Mouse (Mus musculus) fat pad, adult 2 months (tissue): ENCODE data around the gene Dock8.

Source experiments
- DNase-seq: peaks from one replicate; pipeline ENCODE4 v3.0.0-alpha.2; 2011; ENCODE audit warnings: low read depth, low spot score; ENCODE audit errors: extremely low read depth

Gene Dock8

GRCm38 (mm10) chr19:25057826-25058225 is 58.5 kb downstream of the Dock8 start:
- no peak for DNase-seq

GRCm38 (mm10) chr19:25059847-25060364 is 60.6 kb downstream of the Dock8 start:
- peak; percentile 51 for DNase-seq

DNA sequence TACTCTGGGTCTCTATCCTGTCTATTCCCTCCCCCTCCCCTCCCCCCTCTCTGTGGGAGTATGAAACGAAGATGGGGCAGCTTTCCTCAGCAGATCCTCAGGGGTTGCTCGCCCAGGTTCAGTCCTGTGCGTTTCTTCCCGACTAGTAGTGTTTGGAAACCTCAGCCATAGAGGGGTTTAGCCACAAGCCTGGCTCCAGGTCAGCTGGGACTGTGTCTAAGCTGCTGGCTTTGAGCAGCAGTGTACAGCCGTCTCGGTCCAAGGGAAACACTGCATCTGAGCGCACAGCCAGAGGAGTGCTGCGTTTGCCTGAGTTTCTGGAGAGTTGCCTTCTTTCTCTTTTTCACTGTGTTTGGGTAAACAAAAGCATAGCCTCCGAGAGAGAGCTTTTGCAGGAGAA is 61.0 kb downstream of the Dock8 start:
- DNase-seq: peak; percentile 52

DNA sequence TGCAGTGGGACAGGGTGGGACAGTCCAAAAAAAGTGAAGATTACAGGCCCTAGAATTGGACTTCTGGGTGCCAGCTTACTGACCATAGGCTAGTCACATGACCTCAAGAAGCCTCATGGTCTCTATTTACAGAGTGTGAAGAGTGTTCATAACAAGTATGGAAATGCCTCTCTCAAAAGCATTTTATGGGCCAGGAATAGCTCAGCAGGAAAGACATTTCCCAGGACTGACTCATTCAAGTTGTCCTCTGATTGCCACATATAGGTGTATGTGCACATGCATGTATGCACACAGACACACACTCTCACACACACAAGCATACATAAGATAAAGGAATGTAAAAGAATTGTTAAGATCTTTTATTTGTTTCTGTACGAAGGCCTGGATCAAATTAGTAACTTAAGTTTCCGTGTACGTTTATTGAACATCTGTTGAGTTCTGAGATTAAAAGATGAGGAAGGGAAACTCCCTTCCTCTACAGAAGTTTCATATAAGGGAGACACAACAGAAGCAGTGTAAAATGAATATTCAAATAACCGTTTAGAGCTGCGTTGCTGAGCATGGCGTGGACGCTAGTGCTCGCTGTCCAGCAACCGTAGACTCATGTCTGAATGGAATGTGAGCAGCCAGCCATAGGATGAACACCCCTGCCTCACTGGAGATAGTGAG is 63.0 kb downstream of the Dock8 start:
- no peak for DNase-seq

DNA sequence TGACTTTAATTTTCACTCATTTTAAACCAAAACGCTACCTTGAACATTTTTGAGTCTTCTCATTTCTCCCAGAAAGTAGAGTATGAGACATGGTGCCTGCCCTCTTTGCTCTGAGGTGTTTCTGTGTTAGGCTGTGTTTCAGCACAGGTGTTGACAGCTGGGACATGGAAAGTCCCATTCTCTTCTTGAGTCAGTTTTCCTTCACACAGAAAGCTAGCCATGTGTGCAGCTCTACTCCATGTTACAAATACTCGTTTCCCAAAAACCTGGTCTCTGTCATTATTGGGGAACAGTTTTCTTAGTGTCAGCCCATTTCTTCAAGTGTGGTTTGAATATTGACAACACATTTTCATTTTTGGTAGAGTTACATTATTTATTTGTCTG is 63.5 kb downstream of the Dock8 start:
- no peak for DNase-seq

DNA sequence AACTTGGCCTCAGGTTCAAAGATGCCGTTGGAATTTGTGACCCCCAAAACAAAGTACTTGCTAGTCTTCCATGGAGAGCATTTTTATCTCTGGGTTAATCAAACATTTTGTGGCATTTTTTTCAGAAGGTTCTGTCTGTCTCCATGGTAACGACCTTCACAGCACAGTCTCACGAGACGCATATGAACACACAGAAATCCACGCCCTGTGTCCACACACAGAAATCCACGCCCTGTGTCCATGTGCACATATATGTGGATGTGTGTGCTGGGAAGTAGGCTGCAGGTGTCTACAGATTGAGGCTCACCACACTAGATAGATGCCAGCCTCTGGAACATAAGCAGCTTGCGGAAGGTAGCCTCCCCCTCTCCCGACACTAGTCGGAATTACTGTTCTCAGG is 66.9 kb downstream of the Dock8 start:
- no peak for DNase-seq

DNA sequence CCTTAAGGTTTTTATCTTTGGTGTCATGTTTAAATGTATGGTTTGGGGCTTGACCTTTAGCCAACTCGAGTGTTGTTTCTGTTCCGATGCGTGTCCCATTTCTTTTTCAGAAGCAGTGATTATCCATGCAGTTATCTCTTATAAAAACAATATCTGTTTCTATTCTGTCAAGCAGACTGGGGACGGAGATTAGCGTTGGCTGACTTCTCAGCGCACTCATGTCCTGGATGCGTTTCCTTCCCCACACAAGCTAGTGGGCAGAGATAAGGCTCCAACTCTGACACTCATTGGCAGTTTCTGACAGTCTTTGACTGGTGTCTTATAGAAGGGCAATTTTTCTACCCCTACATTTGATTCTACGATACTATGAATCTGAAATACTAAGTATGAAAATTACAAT is 69.2 kb downstream of the Dock8 start:
- DNase-seq: no peak

- DNase-seq: no peak
These were observed 73.2 kb downstream of the Dock8 start for GRCm38 (mm10) chr19:25072521-25072920.

DNA sequence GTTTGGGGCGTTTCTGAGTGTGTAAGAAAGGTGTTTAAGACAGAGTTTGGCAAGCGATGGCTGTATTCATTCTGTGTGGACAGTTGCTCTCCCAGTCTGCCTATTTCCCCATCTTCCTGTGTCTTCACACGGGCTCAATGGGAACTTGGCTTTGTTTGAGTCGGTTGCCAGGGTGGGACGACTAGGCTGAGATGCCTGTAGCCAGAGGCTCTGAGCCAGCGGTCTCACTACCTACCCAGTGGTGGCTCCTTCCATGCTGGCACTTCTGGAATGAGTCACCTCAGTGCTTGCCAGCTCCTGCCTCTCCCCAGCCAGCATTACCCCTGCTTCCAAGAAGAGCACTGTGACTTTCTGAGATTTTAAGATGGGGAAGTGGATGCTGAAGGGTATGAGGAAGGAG is 75.4 kb downstream of the Dock8 start:
- peak; percentile 98 for DNase-seq

DNA sequence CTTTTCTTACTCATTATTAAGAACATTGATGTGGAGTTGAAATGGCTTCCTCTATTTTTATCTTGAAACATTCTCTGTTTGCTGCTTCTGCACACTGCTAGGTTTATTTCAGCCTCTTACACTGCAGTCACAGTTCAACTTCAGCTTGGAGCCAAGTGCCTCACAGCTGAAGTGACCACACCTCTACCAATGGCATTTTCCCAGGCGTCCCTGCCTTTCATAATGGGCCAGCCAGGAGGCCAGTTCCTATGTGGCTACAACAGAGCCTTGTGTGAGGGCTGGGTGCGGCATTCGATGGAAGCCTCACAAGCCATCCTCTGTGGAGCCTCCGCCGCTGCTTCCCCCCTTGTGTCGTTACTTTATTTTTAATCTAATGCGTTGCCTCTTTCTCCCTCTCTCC is 78.3 kb downstream of the Dock8 start:
- DNase-seq: no peak

DNA sequence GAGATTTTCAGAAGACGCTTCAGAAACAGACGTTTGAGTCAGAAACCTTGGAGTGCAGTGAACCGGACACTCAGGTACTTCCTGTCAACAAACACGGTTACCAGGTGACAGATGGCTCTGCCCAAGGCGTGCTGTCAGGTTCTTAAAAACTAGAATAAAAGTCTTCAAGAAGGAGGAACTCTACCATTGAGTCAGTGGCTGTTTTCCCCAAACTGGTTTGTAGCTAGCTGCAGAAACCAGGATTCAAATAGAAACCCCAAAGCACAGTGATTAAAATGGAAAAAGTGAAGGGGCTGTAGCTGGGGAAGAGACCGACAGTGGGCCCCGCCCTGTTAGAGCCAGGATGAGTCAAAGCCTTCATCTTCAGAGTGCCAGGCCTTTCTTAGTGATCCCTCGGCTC is 78.8 kb downstream of the Dock8 start:
- DNase-seq: no peak

GRCm38 (mm10) chr19:25080166-25080565 is 80.8 kb downstream of the Dock8 start:
- DNase-seq: peak; percentile 76

DNA sequence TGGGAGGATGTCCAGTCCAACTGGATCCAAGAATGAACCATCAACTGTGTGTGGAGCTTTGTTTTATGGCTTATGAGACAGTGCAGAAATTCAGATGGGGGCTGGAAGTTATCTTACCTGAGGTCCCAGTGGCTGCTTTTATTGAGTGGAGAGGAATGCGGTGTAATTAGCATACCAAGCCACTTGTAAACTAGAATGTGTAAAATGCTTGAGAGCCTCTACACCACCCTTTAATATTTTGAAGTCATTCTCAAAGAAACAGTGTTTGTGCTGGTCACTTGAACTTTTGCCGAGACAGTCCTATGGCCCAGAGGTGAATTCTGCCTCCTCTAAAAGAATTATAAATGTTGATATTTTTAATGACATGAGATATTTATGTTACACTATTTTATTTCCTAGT is 83.5 kb downstream of the Dock8 start:
- DNase-seq: no peak

- DNase-seq: no peak
These were observed 87.8 kb downstream of the Dock8 start for GRCm38 (mm10) chr19:25087181-25087580.

- no peak for DNase-seq
These were observed 90.4 kb downstream of the Dock8 start for GRCm38 (mm10) chr19:25089746-25090145.

DNA sequence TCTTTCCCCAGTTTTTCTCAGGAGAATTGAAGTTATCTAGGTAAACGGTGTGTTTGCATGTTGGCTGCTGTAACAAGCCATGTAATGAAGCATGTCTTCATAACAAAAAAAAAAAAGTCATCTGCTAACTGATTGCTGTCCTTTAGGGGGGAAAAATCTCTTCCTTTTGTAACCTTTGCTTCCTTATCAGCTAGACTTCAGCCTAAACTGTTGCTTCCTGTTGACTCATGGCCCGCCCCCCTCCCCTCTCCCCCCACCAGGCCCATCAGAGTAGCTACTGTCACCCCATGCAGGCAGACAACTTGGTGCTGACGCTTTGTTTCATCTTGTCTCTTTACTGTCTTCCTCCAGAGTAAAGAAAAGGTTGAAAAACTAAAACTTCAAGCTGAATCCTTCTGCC is 95.8 kb downstream of the Dock8 start:
- DNase-seq: no peak

- no peak for DNase-seq
These were observed 97.0 kb downstream of the Dock8 start for GRCm38 (mm10) chr19:25096316-25096715.

- DNase-seq: no peak
These were observed 97.7 kb downstream of the Dock8 start for GRCm38 (mm10) chr19:25096986-25097385.

- DNase-seq: no peak
These were observed 98.2 kb downstream of the Dock8 start for GRCm38 (mm10) chr19:25097506-25097905.

GRCm38 (mm10) chr19:25097951-25098350 is 98.6 kb downstream of the Dock8 start:
- DNase-seq: no peak

DNA sequence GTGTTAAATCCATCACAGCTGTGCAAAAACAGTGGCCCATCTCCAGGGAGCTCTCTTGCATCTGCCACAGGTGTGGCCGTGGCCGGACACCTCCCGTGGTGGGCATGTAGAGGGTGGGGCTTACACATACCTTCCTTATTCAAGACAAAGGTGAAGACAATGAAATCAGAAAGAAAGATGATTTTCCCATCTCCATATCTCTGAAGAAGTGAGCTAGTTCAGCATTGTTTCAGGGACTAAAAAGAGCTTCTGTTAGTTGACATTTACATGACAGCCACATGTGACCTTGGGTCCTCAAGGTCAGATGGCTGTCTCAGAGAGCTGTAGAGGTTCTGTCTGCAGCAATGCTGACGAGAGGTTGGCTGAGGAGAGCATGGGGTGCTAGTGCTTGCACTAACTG is 99.6 kb downstream of the Dock8 start:
- DNase-seq: no peak

DNA sequence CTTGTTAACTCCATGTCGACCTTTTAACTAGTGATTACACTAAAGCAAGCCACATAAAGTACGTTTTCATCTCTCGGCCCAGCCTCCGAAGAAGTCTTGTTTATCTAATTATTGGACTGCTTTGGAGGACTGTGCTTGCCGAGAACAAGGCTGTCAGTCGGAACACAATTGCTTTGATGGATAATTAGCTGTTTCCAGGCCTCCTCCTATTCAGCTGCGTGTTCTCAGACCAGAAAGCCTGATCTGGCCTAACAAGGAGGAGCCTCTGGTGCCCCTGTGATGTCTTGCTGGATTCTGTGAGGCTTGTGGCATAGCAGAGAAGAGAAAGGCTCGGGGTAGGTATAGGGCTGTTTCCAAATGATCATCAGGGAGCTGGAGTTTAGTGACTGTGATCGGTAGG is 106.3 kb downstream of the Dock8 start:
- DNase-seq: no peak

DNA sequence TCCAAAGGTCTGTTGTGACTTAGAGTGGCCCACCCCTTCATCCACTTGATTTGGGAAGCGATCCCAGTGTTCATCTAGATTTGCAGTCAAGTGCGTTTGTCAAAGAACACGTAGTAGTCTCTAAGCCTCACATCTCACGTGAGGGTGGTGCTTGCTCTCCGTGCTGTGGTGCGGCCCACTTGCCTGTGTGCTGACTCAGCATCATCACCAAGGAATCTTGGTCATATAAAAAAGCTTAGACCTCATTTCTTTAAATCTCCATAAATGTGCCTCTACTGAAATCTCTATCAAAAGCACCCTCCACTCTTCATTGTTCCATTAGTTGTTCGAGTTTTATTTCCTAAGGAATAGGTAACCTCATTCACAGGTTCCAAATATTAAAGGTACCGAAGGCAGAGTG is 107.0 kb downstream of the Dock8 start:
- DNase-seq: no peak
